Mouse (Mus musculus) limb, embryonic 13.5 days (tissue): ENCODE results near the gene Gm12830. TPM values are rescaled to one million over a fixed set of nuclear protein-coding genes. Genes with fewer than 3 reads are reported as not detected.
A peak's percentile ranks its signal among the peaks of the same experiment; 100 is the strongest.

ENCODE experiments used
- ATAC-seq: fragments of 200-750 bp; cut with Nextera tagmentation; 2 replicates; pipeline ENCODE4 v1.8.0; 2017; ENCODE audit warnings: low read depth, moderate number of reproducible peaks, moderate TSS enrichment; ENCODE audit not compliant: low FRiP score
- H3K27ac ChIP-seq: fragments of 300-500 bp; sonication (generic); 2 replicates; pipeline ENCODE4 v1.5.1; 2015; ENCODE audit warnings: inconsistent platforms, mild to moderate bottlenecking, moderate library complexity
- H3K27me3 ChIP-seq: fragments of 300-500 bp; sonication (generic); 2 replicates; pipeline ENCODE4 v1.6.1; 2015; ENCODE audit warnings: mild to moderate bottlenecking, inconsistent platforms
- H3K36me3 ChIP-seq: fragments of 300-500 bp; sonication (generic); 2 replicates; pipeline ENCODE4 v1.6.1; 2015; ENCODE audit warnings: inconsistent platforms, mild to moderate bottlenecking, moderate library complexity
- H3K4me1 ChIP-seq: fragments of 300-500 bp; sonication (generic); 2 replicates; pipeline ENCODE4 v1.6.1; 2015; ENCODE audit warnings: inconsistent platforms
- H3K4me2 ChIP-seq: fragments of 300-500 bp; sonication (generic); replicated peaks from 2 replicates; pipeline ENCODE4 v1.6.1; 2015; ENCODE audit warnings: inconsistent platforms, mild to moderate bottlenecking, moderate library complexity
- H3K4me3 ChIP-seq: fragments of 300-500 bp; sonication (generic); 2 replicates; pipeline ENCODE4 v1.5.1; 2015; ENCODE audit warnings: moderate library complexity, mild to moderate bottlenecking, inconsistent platforms
- H3K9ac ChIP-seq: fragments of 300-500 bp; sonication (generic); 2 replicates; pipeline ENCODE4 v1.6.1; 2015; ENCODE audit warnings: mild to moderate bottlenecking, inconsistent platforms
- H3K9me3 ChIP-seq: fragments of 300-500 bp; sonication (generic); 2 replicates; pipeline ENCODE4 v1.6.1; 2016; ENCODE audit warnings: inconsistent platforms
- WGBS: fragments of 180-500 bp; shearing (Covaris S2); methylation state at CpG from one replicate; pipeline ENCODE4 v1.1.7; 2015; 5-methylcytosine and 5-hydroxymethylcytosine counted together
- polyA plus RNA-seq: library from polyadenylated mRNA; unstranded; fragments of >200 nt; fragmentation: Nextera tagmentation; extraction: Ambion mirVana; gene quantifications from 2 replicates; pipeline ENCODE4 v1.2.1, GENCODE M21; 2015

The Gm12830 gene
- polyA plus RNA-seq, 1 experiment from 2014 or later, result not detected

DNA sequence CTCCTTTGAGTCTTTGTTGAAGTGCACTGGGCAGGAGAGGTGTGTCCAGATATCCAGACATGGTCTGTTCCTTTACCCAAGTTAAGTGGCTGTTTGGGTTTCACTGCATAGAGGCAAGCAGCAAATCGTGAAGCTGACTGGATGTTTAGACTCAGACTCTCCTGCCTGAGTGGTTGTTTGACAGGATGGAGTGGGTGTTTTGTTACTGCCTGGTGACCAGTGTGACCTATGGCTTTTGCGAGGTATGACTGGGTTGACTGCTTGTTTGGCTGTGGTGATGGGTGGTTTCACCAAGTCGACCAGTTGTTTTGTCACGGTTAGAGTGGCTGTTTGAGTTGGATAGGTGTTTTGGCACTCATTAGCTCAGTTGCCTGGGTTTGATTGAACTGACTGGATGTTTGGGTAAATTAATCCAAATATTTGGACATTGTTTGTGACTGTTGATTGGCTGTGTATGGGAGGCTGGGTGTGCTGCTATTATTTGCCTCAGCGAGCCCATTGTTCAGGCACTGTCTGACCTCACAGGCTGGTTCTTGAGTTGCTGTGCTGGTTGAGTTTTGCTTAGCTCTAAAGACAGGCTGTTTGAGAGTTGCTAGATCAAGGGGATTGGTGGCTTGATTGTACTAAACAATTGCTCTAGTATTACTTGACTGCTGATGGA, 24.1 kb upstream of the Gm12830 start:
- no peak for ATAC-seq
- Histone ChIP-seq H3K36me3 (no peaks in the 10 kb centered on the region), H3K9me3 (no peaks in the 10 kb centered on the region), H3K4me2 (no peak overlapping the region), H3K4me3 (no peak overlapping the region), H3K4me1 (peaks cover 37% of the 10 kb centered on the region), H3K9ac (no peak overlapping the region), H3K27me3 (peaks cover 62% of the 10 kb centered on the region), H3K27ac (no peak overlapping the region)
- WGBS, result 51% methylated on average over 5 of the region's 5 CpGs

DNA sequence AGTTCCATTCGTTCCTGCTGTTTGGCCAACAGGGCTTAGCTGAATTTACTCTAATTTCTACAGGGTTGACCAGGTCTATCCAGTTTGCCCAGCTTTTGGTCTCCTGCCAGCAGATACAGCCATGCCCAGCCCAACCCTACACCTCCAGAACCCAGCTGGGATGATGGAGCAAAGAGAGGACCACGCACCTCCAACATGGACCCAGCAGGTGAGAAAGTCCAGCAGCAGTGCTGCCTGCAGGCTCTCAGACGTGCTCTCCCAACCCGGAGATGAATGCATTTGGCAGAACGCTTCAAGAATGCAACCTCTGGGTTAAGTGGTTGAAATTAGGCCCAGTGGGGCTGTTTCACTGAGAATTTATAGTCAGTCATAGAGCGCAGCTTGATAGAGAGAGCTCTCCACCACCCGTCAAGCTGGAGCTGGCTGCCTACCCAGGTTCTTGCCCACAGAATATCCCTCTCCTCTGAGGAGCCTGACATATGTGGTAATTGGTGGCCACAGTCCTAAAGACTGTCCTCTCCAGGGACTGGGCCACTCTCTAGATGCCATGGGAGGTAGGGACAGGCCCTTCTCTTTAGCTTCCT, 23.4 kb upstream of the Gm12830 start:
- peak; percentile 58; the same call in 1 of the 2 replicates for ATAC-seq

DNA sequence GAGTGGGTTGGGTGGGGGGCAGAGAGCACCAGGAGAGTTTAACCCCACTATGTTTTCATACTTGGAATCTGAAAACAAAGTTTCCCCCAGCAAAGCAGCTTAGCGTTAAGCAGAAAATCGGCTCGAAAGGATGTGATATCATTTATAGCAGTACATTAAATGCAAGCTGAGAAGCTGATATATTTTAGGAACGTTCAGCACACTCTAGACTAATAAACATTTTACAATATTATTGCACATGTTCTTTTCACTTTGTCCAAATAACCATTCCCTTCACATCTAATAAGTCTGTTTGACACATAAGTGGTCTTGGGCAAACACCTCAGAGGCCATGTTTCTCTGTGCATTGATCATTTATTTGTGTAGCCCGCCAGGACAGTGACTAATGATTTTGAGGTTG, 17.4 kb upstream of the Gm12830 start:
- Histone ChIP-seq H3K4me1 (peaks cover 21% of the 10 kb centered on the region), H3K36me3 (no peaks in the 10 kb centered on the region), H3K4me3 (no peak overlapping the region), H3K27ac (peak overlapping the region; percentile 70; the same call in 1 of the 2 replicates), H3K27me3 (peaks cover 40% of the 10 kb centered on the region), H3K9ac (no peak overlapping the region), H3K4me2 (peak overlapping the region; percentile 17; the same call in 1 of the 2 replicates), H3K9me3 (no peaks in the 10 kb centered on the region)
- ATAC-seq, result peak; percentile 57; the same call in 1 of the 2 replicates
- 32% methylated on average over 5 of the region's 5 CpGs for WGBS

More for the DNA sequence above, 23.4 kb upstream of the Gm12830 start:
- H3K4me1 ChIP-seq, result peaks cover 44% of the 10 kb centered on the region
- H3K4me3 ChIP-seq, result no peak overlapping the region
- H3K9ac ChIP-seq, result no peak overlapping the region
- H3K27me3 ChIP-seq, result peaks cover 62% of the 10 kb centered on the region
- no peaks in the 10 kb centered on the region for H3K36me3 ChIP-seq
- no peak overlapping the region for H3K27ac ChIP-seq
- no peak overlapping the region for H3K4me2 ChIP-seq
- no peaks in the 10 kb centered on the region for H3K9me3 ChIP-seq
- 38% methylated on average over 7 of the region's 7 CpGs for WGBS

DNA sequence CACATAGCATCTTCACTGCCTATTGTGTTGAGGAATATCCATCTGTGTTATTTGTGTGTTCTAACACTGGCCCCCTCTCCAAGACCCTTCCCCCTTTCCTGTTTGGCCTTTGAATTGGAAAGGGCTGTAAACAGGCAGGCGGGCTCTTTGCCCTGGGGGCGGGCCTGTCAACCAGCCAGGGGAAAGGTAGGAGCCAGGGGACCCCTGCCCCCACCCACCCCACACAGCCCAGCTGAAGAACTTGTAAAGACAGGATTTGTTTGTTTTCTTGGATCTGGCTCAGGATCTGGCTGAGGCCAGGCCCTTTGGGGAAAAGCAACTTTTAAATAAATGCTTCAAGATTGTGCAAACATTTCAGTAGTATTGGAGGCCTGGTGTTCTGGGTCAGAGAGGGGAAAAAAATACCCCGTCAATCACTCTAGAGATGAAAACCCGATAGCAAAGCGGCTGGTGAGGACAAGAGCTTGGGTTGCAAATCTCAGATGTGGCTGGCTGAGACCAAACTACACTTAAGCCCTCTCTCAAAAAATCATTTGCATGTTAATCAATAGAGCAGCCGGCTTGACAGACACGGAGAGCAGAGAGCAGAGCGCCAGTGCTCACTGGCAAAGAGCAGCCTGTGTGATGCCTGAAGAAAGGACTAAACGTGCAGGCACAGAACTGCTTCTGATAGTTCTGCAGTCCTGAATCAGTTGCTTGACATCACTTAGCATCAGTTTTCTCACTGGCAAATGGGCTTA, 2.4 kb upstream of the Gm12830 start:
- Histone ChIP-seq H3K4me2 (no peak overlapping the region), H3K36me3 (no peaks in the 10 kb centered on the region), H3K9me3 (no peaks in the 10 kb centered on the region), H3K4me1 (peaks cover 35% of the 10 kb centered on the region), H3K9ac (no peak overlapping the region), H3K4me3 (no peak overlapping the region), H3K27me3 (peaks cover 62% of the 10 kb centered on the region), H3K27ac (no peak overlapping the region)
- WGBS, result 13% methylated on average over 9 of the region's 9 CpGs
- no peak for ATAC-seq

DNA sequence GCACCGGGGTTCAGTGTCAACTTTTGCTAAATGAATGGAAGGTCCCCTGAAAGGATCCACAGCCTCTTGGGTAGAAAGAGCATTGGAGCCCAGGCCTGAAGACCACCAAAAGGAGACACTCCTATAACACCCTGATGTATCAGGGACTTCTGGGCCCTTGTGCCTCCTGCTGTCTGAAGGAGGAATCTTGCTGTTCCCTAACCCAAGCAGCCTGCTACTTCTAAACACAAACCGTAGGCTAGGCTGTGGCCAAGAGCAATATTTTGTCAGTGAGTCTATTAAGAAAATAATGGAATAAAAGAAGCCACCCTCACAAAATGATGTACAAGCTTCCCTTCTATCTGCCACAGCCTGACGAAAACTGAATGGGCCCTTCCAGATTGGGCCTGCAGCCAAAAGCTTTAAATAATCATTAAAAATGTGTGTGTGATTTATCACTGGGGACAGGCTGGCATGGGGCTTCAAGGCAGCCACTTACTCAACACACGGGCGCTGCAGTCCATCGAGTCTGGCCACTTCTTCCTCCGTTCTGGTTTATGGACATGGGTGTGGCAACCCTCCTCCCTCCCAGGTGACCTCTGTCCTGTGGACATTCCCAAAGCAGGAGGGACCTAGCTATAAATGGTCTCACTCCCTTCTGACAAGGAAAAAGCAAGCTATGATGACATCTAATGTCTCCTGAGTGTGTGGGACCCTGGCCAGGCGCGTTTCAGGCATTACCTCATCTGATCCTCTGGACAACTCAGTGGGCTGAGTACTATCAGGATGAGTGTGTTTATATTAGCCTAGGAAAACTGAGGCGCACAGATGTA, 13.5 kb downstream of the Gm12830 start:
- no peaks in the 10 kb centered on the region for H3K9me3 ChIP-seq
- H3K36me3 ChIP-seq, result no peaks in the 10 kb centered on the region
- 56% methylated on average over 10 of the region's 10 CpGs for WGBS
- no peak overlapping the region for H3K4me2 ChIP-seq
- H3K27ac ChIP-seq, result no peak overlapping the region
- peaks cover 10% of the 10 kb centered on the region; the same call in 1 of the 2 replicates for H3K4me1 ChIP-seq
- H3K9ac ChIP-seq, result no peak overlapping the region
- H3K4me3 ChIP-seq, result no peak overlapping the region
- no peak for ATAC-seq
- H3K27me3 ChIP-seq, result peaks cover 81% of the 10 kb centered on the region

DNA sequence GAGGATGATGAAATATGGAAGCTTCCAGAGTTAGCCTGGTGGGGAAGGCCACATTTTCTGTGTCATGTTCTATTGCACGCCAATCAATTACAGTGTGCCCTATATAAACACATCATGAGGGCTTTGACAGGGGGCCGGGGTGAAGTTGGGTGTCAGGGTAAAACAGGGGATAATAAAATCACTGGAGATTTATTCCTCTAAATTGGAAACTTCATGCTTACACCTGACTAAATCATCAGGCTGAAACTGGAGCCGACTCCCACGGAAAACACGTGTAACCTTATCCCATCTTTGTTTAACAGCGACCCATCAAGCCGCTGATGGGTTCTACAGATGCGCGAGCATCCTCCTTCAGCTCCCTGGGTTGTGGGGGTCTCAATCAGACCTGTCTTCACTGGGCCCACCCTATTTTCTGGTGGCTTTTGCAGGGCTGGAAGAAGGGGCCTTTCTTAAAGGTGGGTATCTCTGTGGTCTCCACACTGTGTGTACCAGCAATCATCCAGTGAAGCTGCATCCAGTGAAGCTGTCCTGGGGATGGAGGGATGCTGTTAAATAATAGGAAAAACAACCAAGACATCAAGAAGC, 19.9 kb downstream of the Gm12830 start:
- WGBS, result 27% methylated on average over 9 of the region's 9 CpGs
- H3K4me2 ChIP-seq, result peak overlapping the region; percentile 57; the same call in 1 of the 2 replicates

DNA sequence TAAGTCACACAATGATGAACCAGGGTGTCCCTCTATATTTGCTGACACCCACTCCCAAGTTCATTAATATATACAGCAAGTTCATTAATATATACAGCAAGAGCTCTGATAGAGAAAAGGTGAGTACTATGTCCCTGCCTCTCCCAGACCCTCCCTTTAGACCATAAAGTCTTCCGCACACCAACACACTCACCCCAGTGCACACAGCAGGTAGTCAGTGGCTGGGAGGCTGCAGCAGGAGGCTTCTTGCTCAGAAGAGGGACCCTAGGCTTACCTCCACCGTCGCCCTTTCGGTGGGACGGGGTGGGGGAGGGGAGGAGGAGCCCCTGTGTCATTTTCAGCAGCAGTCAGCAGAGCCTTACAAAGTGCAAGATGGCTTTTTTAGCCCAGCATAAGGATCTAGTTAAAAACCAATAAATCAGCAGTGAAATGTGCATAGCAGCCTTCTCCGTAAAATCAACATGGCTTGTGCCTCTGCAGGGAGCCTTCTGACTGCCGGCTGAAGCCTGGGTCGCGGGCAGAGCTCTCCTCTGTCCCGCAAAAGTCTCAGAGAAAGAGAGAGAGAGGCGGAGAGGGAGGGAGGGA, 20.9 kb downstream of the Gm12830 start:
- H3K9me3 ChIP-seq, result 0 out of 2 replicates have a peak, but pooled peaks cover 2% of the 10 kb centered on the region
- peak overlapping the region; percentile 61; the same call in 1 of the 2 replicates for H3K27ac ChIP-seq
- H3K9ac ChIP-seq, result no peak overlapping the region
- peak overlapping the region; percentile 57 for H3K4me2 ChIP-seq
- H3K27me3 ChIP-seq, result peaks cover 88% of the 10 kb centered on the region
- 1% methylated on average over 7 of the region's 11 CpGs for WGBS
- H3K4me1 ChIP-seq, result peaks cover 31% of the 10 kb centered on the region
- H3K36me3 ChIP-seq, result no peaks in the 10 kb centered on the region
- peak; percentile 43; the same call in 1 of the 2 replicates for ATAC-seq
- H3K4me3 ChIP-seq, result peak overlapping the region; percentile 27

More for the DNA sequence above, 19.9 kb downstream of the Gm12830 start:
- peaks cover 93% of the 10 kb centered on the region for H3K27me3 ChIP-seq
- no peaks in the 10 kb centered on the region for H3K36me3 ChIP-seq
- no peak overlapping the region for H3K4me3 ChIP-seq
- H3K4me1 ChIP-seq, result peaks cover 26% of the 10 kb centered on the region
- H3K9ac ChIP-seq, result no peak overlapping the region
- 0 out of 2 replicates have a peak, but pooled peaks cover 2% of the 10 kb centered on the region for H3K9me3 ChIP-seq
- peak; percentile 37 for ATAC-seq
- H3K27ac ChIP-seq, result no peak overlapping the region

DNA sequence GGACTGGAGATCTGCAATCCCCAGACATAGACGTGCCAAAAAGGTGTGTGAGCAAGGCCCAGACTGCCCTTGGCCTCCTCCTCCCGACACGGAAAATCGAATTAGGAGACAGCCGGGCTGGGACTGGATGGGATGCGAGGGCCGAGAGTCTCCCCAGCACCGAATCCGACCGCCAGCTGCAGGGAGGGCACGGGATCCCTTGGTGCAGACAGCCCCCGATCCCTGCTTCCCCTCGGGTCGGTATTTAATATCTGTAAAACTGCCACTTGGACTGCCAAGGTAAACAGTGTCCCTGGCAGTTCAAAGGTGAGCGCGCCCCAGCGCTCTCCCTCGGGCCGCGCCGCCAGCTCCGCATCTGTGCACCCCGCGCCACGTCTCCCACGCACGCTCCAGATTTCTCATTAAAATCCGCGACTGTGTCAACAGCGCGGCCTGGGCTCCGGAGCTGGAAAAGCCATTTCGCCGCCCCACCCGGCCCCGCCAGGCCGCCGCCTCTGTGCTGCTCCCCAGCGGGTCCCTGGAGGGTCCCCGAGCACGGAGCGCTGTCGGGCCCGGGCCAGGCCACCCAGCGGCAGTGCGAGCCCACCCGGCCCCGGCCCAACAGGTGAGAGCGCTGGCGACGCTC, 21.7 kb downstream of the Gm12830 start:
- H3K36me3 ChIP-seq, result no peaks in the 10 kb centered on the region
- H3K9me3 ChIP-seq, result peaks cover 5% of the 10 kb centered on the region; the same call in 1 of the 2 replicates
- H3K27me3 ChIP-seq, result peaks cover 81% of the 10 kb centered on the region
- under 1% methylated on average over 51 of the region's 51 CpGs for WGBS
- ATAC-seq, result peak; percentile 46
- H3K4me3 ChIP-seq, result peak overlapping the region; percentile 42
- H3K4me1 ChIP-seq, result peaks cover 31% of the 10 kb centered on the region
- H3K27ac ChIP-seq, result peak overlapping the region; percentile 62
- H3K4me2 ChIP-seq, result peak overlapping the region; percentile 83
- H3K9ac ChIP-seq, result peak overlapping the region; percentile 63

DNA sequence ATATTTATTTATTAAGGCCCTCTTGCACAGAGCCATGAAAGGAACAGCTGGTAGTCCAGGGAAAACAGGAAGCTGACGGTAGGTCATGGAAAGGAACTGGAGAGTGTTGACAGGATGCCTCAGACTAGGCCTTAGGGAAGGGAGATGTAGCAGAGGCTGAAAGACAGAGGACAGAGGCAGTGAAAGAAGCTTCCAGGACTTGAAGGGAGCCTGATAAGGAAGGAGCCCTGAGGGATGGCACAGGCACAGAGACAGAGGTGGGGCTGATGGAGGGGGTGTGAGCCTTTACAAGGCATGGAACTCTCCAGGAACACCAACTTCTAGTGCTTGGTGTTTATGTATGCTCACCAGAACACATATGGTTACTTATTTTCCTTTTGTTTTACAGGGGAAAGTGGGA, 23.1 kb downstream of the Gm12830 start:
- Histone ChIP-seq H3K27me3 (peaks cover 81% of the 10 kb centered on the region), H3K27ac (no peak overlapping the region), H3K36me3 (no peaks in the 10 kb centered on the region), H3K9me3 (peaks cover 8% of the 10 kb centered on the region; the same call in 1 of the 2 replicates), H3K9ac (no peak overlapping the region), H3K4me1 (peaks cover 31% of the 10 kb centered on the region), H3K4me3 (no peak overlapping the region), H3K4me2 (no peak overlapping the region)
- no peak for ATAC-seq
- 29% methylated on average over 1 of the region's 1 CpGs for WGBS

DNA sequence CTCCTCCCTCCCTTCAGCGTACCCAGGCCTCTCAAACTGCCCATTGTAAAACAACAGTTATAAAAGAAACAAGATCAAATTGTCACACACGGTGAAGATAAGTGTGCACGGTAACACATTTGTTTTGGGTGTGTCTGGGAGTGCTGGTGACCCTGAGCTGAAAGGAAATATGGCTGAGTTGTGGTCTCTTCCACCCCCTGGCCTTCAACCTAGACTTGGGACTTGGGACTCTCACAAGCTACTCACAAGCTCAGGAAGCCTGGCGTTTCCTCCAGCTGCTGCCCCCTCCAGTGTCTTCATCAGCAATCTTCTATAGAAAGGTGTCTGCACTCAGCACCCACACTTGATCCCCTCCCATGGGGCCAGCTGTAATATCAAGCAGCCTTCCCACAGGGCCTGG, 24.1 kb downstream of the Gm12830 start:
- Histone ChIP-seq H3K9me3 (peaks cover 8% of the 10 kb centered on the region; the same call in 1 of the 2 replicates), H3K4me2 (no peak overlapping the region), H3K27ac (no peak overlapping the region), H3K36me3 (no peaks in the 10 kb centered on the region), H3K27me3 (peaks cover 73% of the 10 kb centered on the region), H3K4me3 (no peak overlapping the region), H3K9ac (no peak overlapping the region), H3K4me1 (peaks cover 31% of the 10 kb centered on the region)
- WGBS, result 30% methylated on average over 4 of the region's 4 CpGs
- ATAC-seq, result no peak
